Mouse (Mus musculus) liver, embryonic 11.5 days (tissue): Measurements from ENCODE around the gene Cd59a. TPM values are rescaled to one million over a fixed set of nuclear protein-coding genes. Genes with fewer than 3 reads are reported as not detected.
"Not testable (repeated sequence)": the region's sequence is repeated elsewhere in the genome, so short reads cannot be mapped to it uniquely, and the experiment has no call there.

Source experiments
- ATAC-seq: fragments of 200-750 bp; cut with Nextera tagmentation; replicated peaks from 2 replicates; pipeline ENCODE4 v1.8.0; 2017; ENCODE audit warnings: moderate number of reproducible peaks, mild to moderate bottlenecking, moderate TSS enrichment, moderate library complexity; ENCODE audit not compliant: low FRiP score
- DNase-seq: peaks from one replicate; pipeline ENCODE4 v3.0.0-alpha.2; 2017; ENCODE audit warnings: low spot score
- H3K27ac ChIP-seq: fragments of 300-500 bp; sonication (generic); 2 replicates; pipeline ENCODE4 v1.5.1; 2014; ENCODE audit warnings: mild to moderate bottlenecking, low read depth, low read length, control low read depth
- H3K27me3 ChIP-seq: fragments of 300-500 bp; sonication (generic); replicated peaks from 2 replicates; pipeline ENCODE4 v1.6.1; 2014; ENCODE audit warnings: low read length, mixed read lengths; ENCODE audit not compliant: control insufficient read depth, insufficient read depth
- H3K36me3 ChIP-seq: fragments of 300-500 bp; sonication (generic); 2 replicates; pipeline ENCODE4 v1.6.1; 2014; ENCODE audit warnings: mild to moderate bottlenecking, low read length, moderate library complexity, mixed read lengths; ENCODE audit not compliant: control insufficient read depth, insufficient read depth
- H3K4me1 ChIP-seq: fragments of 300-500 bp; sonication (generic); replicated peaks from 2 replicates; pipeline ENCODE4 v1.6.1; 2014; ENCODE audit warnings: low read length, mixed read lengths; ENCODE audit not compliant: control insufficient read depth, insufficient read depth
- H3K4me2 ChIP-seq: fragments of 300-500 bp; sonication (generic); 2 replicates; pipeline ENCODE4 v1.6.1; 2014; ENCODE audit warnings: mild to moderate bottlenecking, control low read depth, moderate library complexity
- H3K4me3 ChIP-seq: fragments of 300-500 bp; sonication (generic); 2 replicates; pipeline ENCODE4 v1.5.1; 2014; ENCODE audit warnings: low read depth, low read length, control low read depth
- H3K9ac ChIP-seq: fragments of 300-500 bp; sonication (generic); 2 replicates; pipeline ENCODE4 v1.6.1; 2014; ENCODE audit warnings: low read depth, low read length, control low read depth
- H3K9me3 ChIP-seq: fragments of 300-500 bp; sonication (generic); 2 replicates; pipeline ENCODE4 v1.6.1; 2016; ENCODE audit warnings: low read length, inconsistent platforms, mixed read lengths; ENCODE audit not compliant: control insufficient read depth
- WGBS: fragments of 180-500 bp; shearing (Covaris S2); extraction: QIAGEN DNeasy Blood & Tissue Kit; methylation state at CpG from one replicate; pipeline ENCODE4 v1.1.7; 2014; 5-methylcytosine and 5-hydroxymethylcytosine counted together
- polyA plus RNA-seq: library from polyadenylated mRNA; unstranded; fragments of >200 nt; fragmentation: Nextera tagmentation; extraction: Ambion mirVana; gene quantifications from 2 replicates; pipeline ENCODE4 v1.2.1, GENCODE M21; 2014

The Cd59a gene
- polyA plus RNA-seq, 1 experiment from 2014 or later = 73.4 TPM

DNA sequence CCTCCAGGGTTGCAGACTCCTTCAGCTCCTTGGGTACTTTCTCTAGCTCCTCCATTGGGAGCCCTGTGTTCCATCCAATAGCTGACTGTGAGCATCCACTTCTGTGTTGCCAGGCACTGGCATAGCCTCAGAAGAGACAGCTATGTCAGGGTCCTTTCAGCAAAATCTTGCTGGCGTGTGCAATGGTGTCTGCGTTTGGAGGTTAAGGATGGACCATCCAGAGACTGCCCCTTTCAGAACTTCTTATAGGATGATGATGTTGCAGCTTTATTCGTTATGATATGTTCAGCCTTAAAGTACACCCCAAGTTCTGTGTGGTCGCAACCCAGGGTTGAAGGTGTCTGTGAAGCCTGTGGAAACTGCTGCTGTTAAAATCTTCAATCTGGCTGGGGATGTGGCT, 1.8 kb downstream of the Cd59a start:
- not testable (repeated sequence) for H3K36me3 ChIP-seq, H3K27me3 ChIP-seq, DNase-seq, ATAC-seq, H3K9me3 ChIP-seq, H3K9ac ChIP-seq
- 87% methylated on average over 4 of the region's 4 CpGs for WGBS
- Histone ChIP-seq H3K4me3 (peak overlapping the region; percentile 28), H3K4me2 (peak overlapping the region; percentile 77), H3K4me1 (peaks cover 31% of the 10 kb centered on the region), H3K27ac (peak overlapping the region; percentile 64)

GRCm38 (mm10) chr2:104098529-104099230, 3.1 kb downstream of the Cd59a start:
- DNase-seq (peak; percentile 53), ATAC-seq (peak; percentile 92)
- Histone ChIP-seq H3K36me3 (no peaks in the 10 kb centered on the region), H3K4me1 (peaks cover 34% of the 10 kb centered on the region), H3K4me2 (peak overlapping the region; percentile 53), H3K9me3 (no peaks in the 10 kb centered on the region), H3K27me3 (no peaks in the 10 kb centered on the region), H3K27ac (peak overlapping the region; percentile 75), H3K9ac (peak overlapping the region; percentile 55), H3K4me3 (peak overlapping the region; percentile 7)
- 7% methylated on average over 3 of the region's 3 CpGs for WGBS

GRCm38 (mm10) chr2:104099231-104099585, 3.6 kb downstream of the Cd59a start:
- WGBS = 82% methylated on average over 2 of the region's 2 CpGs
- ATAC-seq = no peak

GRCm38 (mm10) chr2:104099946-104100345, 4.3 kb downstream of the Cd59a start:
- H3K27me3 ChIP-seq = no peaks in the 10 kb centered on the region
- 30% methylated on average over 1 of the region's 1 CpGs for WGBS
- peaks cover 34% of the 10 kb centered on the region for H3K4me1 ChIP-seq
- H3K9ac ChIP-seq = peak overlapping the region; percentile 46
- peak overlapping the region; percentile 30 for H3K4me2 ChIP-seq
- no peaks in the 10 kb centered on the region for H3K36me3 ChIP-seq
- ATAC-seq = no peak
- H3K27ac ChIP-seq = peak overlapping the region; percentile 62
- no peak for DNase-seq
- H3K9me3 ChIP-seq = no peaks in the 10 kb centered on the region
- no peak overlapping the region for H3K4me3 ChIP-seq

More at GRCm38 (mm10) chr2:104099231-104099585, 3.6 kb downstream of the Cd59a start:
- Histone ChIP-seq H3K9ac (peak overlapping the region; percentile 55), H3K27ac (peak overlapping the region; percentile 75), H3K4me3 (peak overlapping the region; percentile 7), H3K4me2 (peak overlapping the region; percentile 53), H3K4me1 (peaks cover 34% of the 10 kb centered on the region), H3K9me3 (no peaks in the 10 kb centered on the region), H3K27me3 (no peaks in the 10 kb centered on the region), H3K36me3 (no peaks in the 10 kb centered on the region)
- no peak for DNase-seq

- no peak overlapping the region for H3K4me3 ChIP-seq
- H3K4me1 ChIP-seq = peaks cover 21% of the 10 kb centered on the region
- no peak for ATAC-seq
- no peak overlapping the region for H3K9ac ChIP-seq
- H3K27ac ChIP-seq = no peak overlapping the region
- no peak overlapping the region for H3K4me2 ChIP-seq
- H3K27me3 ChIP-seq = no peaks in the 10 kb centered on the region
- H3K9me3 ChIP-seq = no peaks in the 10 kb centered on the region
- DNase-seq = no peak
- 79% methylated on average over 6 of the region's 6 CpGs for WGBS
- H3K36me3 ChIP-seq = no peaks in the 10 kb centered on the region
Observed at GRCm38 (mm10) chr2:104104800-104105199, 9.2 kb downstream of the Cd59a start.

- peak overlapping the region; percentile 55; the same call in 1 of the 2 replicates for H3K27ac ChIP-seq
Observed at GRCm38 (mm10) chr2:104109021-104109420, 13.4 kb downstream of the Cd59a start.

GRCm38 (mm10) chr2:104109528-104109927, 13.9 kb downstream of the Cd59a start:
- no peaks in the 10 kb centered on the region for H3K36me3 ChIP-seq
- ATAC-seq = peak; percentile 46; the same call in 1 of the 2 replicates
- DNase-seq = no peak
- H3K27me3 ChIP-seq = no peaks in the 10 kb centered on the region
- peaks cover 16% of the 10 kb centered on the region for H3K4me1 ChIP-seq
- H3K4me2 ChIP-seq = no peak overlapping the region
- H3K9ac ChIP-seq = 0 out of 2 replicates have a peak overlapping the region, but pooled peaks have one; percentile 39
- 35% methylated on average over 2 of the region's 2 CpGs for WGBS
- no peaks in the 10 kb centered on the region for H3K9me3 ChIP-seq
- H3K4me3 ChIP-seq = no peak overlapping the region
- H3K27ac ChIP-seq = peak overlapping the region; percentile 55

More at GRCm38 (mm10) chr2:104109021-104109420, 13.4 kb downstream of the Cd59a start:
- H3K9me3 ChIP-seq, H3K36me3 ChIP-seq, H3K27me3 ChIP-seq, ATAC-seq, H3K4me3 ChIP-seq, DNase-seq, H3K4me2 ChIP-seq, H3K9ac ChIP-seq: not testable (repeated sequence)
- peaks cover 16% of the 10 kb centered on the region for H3K4me1 ChIP-seq
- 80% methylated on average over 2 of the region's 2 CpGs for WGBS

- WGBS = 71% methylated on average over 4 of the region's 4 CpGs
- ATAC-seq (no peak), DNase-seq (no peak)
- no peak overlapping the region for H3K4me3 ChIP-seq
- H3K9me3 ChIP-seq = no peaks in the 10 kb centered on the region
- H3K27ac ChIP-seq = peak overlapping the region; percentile 55
- no peaks in the 10 kb centered on the region for H3K36me3 ChIP-seq
- H3K27me3 ChIP-seq = no peaks in the 10 kb centered on the region
- H3K4me1 ChIP-seq = peaks cover 16% of the 10 kb centered on the region
- no peak overlapping the region for H3K4me2 ChIP-seq
- H3K9ac ChIP-seq = no peak overlapping the region
Observed at GRCm38 (mm10) chr2:104110031-104110430, 14.4 kb downstream of the Cd59a start.
